26 mouse cellular contexts compared by ENCODE assay signal in the genomic region with DNA sequence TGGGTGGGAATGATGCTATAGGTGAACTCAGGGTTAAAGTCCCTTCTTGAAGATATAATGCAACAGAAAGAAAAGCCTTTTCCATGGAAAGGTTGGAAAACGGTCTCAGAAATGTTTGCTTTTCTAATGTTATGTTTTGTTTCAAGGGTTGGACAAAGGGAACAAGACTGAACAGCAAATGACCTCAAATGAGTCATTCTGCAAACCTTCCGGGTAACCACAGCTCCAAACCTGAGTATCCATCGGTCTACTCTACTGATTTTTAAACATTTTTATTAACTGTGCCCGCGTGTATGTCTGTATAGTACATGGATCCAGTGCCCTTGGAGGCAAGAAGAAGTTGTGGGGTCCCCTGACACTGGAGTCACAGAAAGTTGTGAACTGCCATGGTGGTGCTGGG.
"Had no signal": no experiment of that assay in that cellular context is flagged by ENCODE, and none has a peak within 500 bp of the region (broad histone marks: within the 10 kb centered on the region; RNA-seq: fewer than 3 reads in every experiment).

No protein-coding gene starts in this region.

- H3K9me3 ChIP-seq: heart, embryonic 10.5 days; heart, embryonic 12.5 days; hindbrain, embryonic 10.5 days; hindbrain, embryonic 12.5 days; kidney, embryonic 15.5 days; limb, embryonic 10.5 days; limb, embryonic 12.5 days; liver, embryonic 13.5 days; liver, embryonic 15.5 days had no signal

- H3K27ac ChIP-seq: heart, embryonic 10.5 days; hindbrain, embryonic 10.5 days; hindbrain, embryonic 12.5 days; hindbrain, embryonic 14.5 days; kidney, embryonic 15.5 days; kidney, postnatal 0 days; limb, embryonic 10.5 days; limb, embryonic 12.5 days; liver, embryonic 13.5 days; liver, embryonic 15.5 days had no signal

- DNase-seq: gastrocnemius, postnatal 25 days; heart, adult 18-20 months; heart, postnatal 10 days; heart, postnatal 4 days; kidney, adult 11 months; kidney, adult 2 months; kidney, adult 9 months; kidney, postnatal 14 days; kidney, postnatal 36 days; layer of hippocampus, adult 9-11 months; layer of hippocampus, postnatal 36 days; liver; liver, embryonic 13.5 days had no signal

- H3K36me3 ChIP-seq: liver, embryonic 13.5 days; liver, embryonic 15.5 days had no signal

- H3K4me2 ChIP-seq: heart, embryonic 12.5 days; hindbrain, embryonic 12.5 days; hindbrain, embryonic 14.5 days; kidney, embryonic 15.5 days; limb, embryonic 12.5 days; liver, embryonic 11.5 days; liver, embryonic 13.5 days; liver, embryonic 15.5 days had no signal

- H3K4me3 ChIP-seq: heart, embryonic 10.5 days; heart, embryonic 12.5 days; hindbrain, embryonic 10.5 days; hindbrain, embryonic 12.5 days; kidney, embryonic 15.5 days; limb, embryonic 10.5 days; limb, embryonic 12.5 days; liver, embryonic 13.5 days; liver, embryonic 15.5 days had no signal

- H3K27me3 ChIP-seq: heart, embryonic 12.5 days; hindbrain, embryonic 12.5 days; kidney, embryonic 15.5 days; limb, embryonic 12.5 days; liver, embryonic 15.5 days had no signal

- ATAC-seq: hindbrain, embryonic 16.5 days; intestine, embryonic 16.5 days had no signal

- H3K9ac ChIP-seq: heart, embryonic 12.5 days; hindbrain, embryonic 12.5 days; hindbrain, embryonic 14.5 days; kidney, embryonic 15.5 days; limb, embryonic 12.5 days; liver, embryonic 13.5 days; liver, embryonic 15.5 days had no signal

- H3K4me1 ChIP-seq: liver, embryonic 13.5 days; liver, embryonic 15.5 days had no signal
